Mouse (Mus musculus) gastrocnemius, postnatal 10 days (tissue): ENCODE data around the gene Bean1. TPM values are rescaled to one million over a fixed set of nuclear protein-coding genes. Genes with fewer than 3 reads are reported as not detected.
A peak's percentile ranks its signal among the peaks of the same experiment; 100 is the strongest.

Experiments
- DNase-seq: peaks from one replicate; pipeline ENCODE4 v3.0.0; 2021; ENCODE audit warnings: mixed read lengths
- long read RNA-seq, 2 experiments: library from polyadenylated mRNA; stranded (forward); transcript quantifications; one replicate each; pipeline ENCODE4 v2.0.0; 2021
- total RNA-seq, 2 experiments: library from RNA; stranded (reverse); gene quantifications; 2 replicates each; pipeline ENCODE4 v1.2.3; 2021

Gene Bean1
- 1 to 10 TPM; 1.0 to 1.4 TPM for total RNA-seq
- long read RNA-seq, experiment 1: 0 reads
- long read RNA-seq, experiment 2, partial matches to known transcripts: 2 of 5 reads
- long read RNA-seq, experiment 2, other reads (novel, unspliced or antisense): 3 of 5 reads

- DNase-seq: peak; percentile 60
Measured at GRCm38 (mm10) chr8:104170118-104171049, at the start of gene Bean1. Gene Bean1 (plus strand): TSS chr8:104170442.

GRCm38 (mm10) chr8:104121640-104122416, 48.4 kb upstream of the Bean1 start:
- DNase-seq: no peak

GRCm38 (mm10) chr8:104123080-104123657, 47.1 kb upstream of the Bean1 start:
- DNase-seq: no peak

- no peak for DNase-seq
Measured at GRCm38 (mm10) chr8:104124534-104124933, 45.7 kb upstream of the Bean1 start.

- DNase-seq: no peak
Measured at GRCm38 (mm10) chr8:104127160-104127883, 42.9 kb upstream of the Bean1 start.

- no peak for DNase-seq
Measured at GRCm38 (mm10) chr8:104130916-104131315, 39.3 kb upstream of the Bean1 start.

GRCm38 (mm10) chr8:104131414-104131975, 38.7 kb upstream of the Bean1 start:
- DNase-seq: no peak

- no peak for DNase-seq
Measured at GRCm38 (mm10) chr8:104134521-104134920, 35.7 kb upstream of the Bean1 start.

- no peak for DNase-seq
Measured at GRCm38 (mm10) chr8:104136277-104136676, 34.0 kb upstream of the Bean1 start.

- no peak for DNase-seq
Measured at GRCm38 (mm10) chr8:104137636-104138035, 32.6 kb upstream of the Bean1 start.

- no peak for DNase-seq
Measured at GRCm38 (mm10) chr8:104140611-104141010, 29.6 kb upstream of the Bean1 start.

- DNase-seq: no peak
Measured at GRCm38 (mm10) chr8:104142415-104142814, 27.8 kb upstream of the Bean1 start.

GRCm38 (mm10) chr8:104143379-104143778, 26.9 kb upstream of the Bean1 start:
- DNase-seq: no peak

GRCm38 (mm10) chr8:104144434-104145216, 25.6 kb upstream of the Bean1 start:
- DNase-seq: no peak

- DNase-seq: peak; percentile 90
Measured at GRCm38 (mm10) chr8:104145981-104146689, 24.1 kb upstream of the Bean1 start.

GRCm38 (mm10) chr8:104146717-104147494, 23.3 kb upstream of the Bean1 start:
- DNase-seq: no peak

- no peak for DNase-seq
Measured at GRCm38 (mm10) chr8:104147947-104148346, 22.3 kb upstream of the Bean1 start.

- no peak for DNase-seq
Measured at GRCm38 (mm10) chr8:104160731-104161130, 9.5 kb upstream of the Bean1 start.

GRCm38 (mm10) chr8:104169461-104169860, 781 bp upstream of the Bean1 start:
- DNase-seq: no peak
